Mouse (Mus musculus) embryonic facial prominence, embryonic 13.5 days (tissue): Measurements from ENCODE around the gene Dok4. TPM values are rescaled to one million over a fixed set of nuclear protein-coding genes. Genes with fewer than 3 reads are reported as not detected.
A peak's percentile ranks its signal among the peaks of the same experiment; 100 is the strongest.

Experiments
- ATAC-seq: fragments of 200-750 bp; cut with Nextera tagmentation; 2 replicates; pipeline ENCODE4 v1.8.0; 2017; ENCODE audit warnings: low read depth; ENCODE audit not compliant: insufficient number of reproducible peaks, insufficient read depth, low FRiP score, low TSS enrichment
- H3K27ac ChIP-seq: fragments of 300-500 bp; sonication (generic); 2 replicates; pipeline ENCODE4 v1.5.1; 2015; ENCODE audit warnings: moderate library complexity, mild to moderate bottlenecking, inconsistent platforms
- H3K27me3 ChIP-seq: fragments of 300-500 bp; sonication (generic); 2 replicates; pipeline ENCODE4 v1.6.1; 2015; ENCODE audit warnings: mild to moderate bottlenecking, inconsistent platforms
- H3K36me3 ChIP-seq: fragments of 300-500 bp; sonication (generic); 2 replicates; pipeline ENCODE4 v1.6.1; 2015; ENCODE audit warnings: mild to moderate bottlenecking, inconsistent platforms
- H3K4me1 ChIP-seq: fragments of 300-500 bp; sonication (generic); 2 replicates; pipeline ENCODE4 v1.6.1; 2015; ENCODE audit warnings: inconsistent platforms
- H3K4me2 ChIP-seq: fragments of 300-500 bp; sonication (generic); 2 replicates; pipeline ENCODE4 v1.6.1; 2015; ENCODE audit warnings: moderate library complexity, mild to moderate bottlenecking, inconsistent platforms
- H3K4me3 ChIP-seq: fragments of 300-500 bp; sonication (generic); 2 replicates; pipeline ENCODE4 v1.5.1; 2015; ENCODE audit warnings: mild to moderate bottlenecking, inconsistent platforms
- H3K9ac ChIP-seq: fragments of 300-500 bp; sonication (generic); 2 replicates; pipeline ENCODE4 v1.6.1; 2015; ENCODE audit warnings: mild to moderate bottlenecking, inconsistent platforms
- H3K9me3 ChIP-seq: fragments of 300-500 bp; sonication (generic); 2 replicates; pipeline ENCODE4 v1.6.1; 2016; ENCODE audit warnings: inconsistent platforms
- WGBS: fragments of 180-500 bp; shearing (Covaris S2); methylation state at CpG from one replicate; pipeline ENCODE4 v1.1.7; 2015; ENCODE audit warnings: mixed read lengths; 5-methylcytosine and 5-hydroxymethylcytosine counted together
- polyA plus RNA-seq: library from polyadenylated mRNA; unstranded; fragments of >200 nt; fragmentation: Nextera tagmentation; extraction: Ambion mirVana; gene quantifications from 2 replicates; pipeline ENCODE4 v1.2.1, GENCODE M21; 2015

Gene Dok4
- polyA plus RNA-seq, 1 experiment from 2014 or later: 23.2 TPM

- H3K9me3 ChIP-seq: no peaks in the 10 kb centered on the region
- whole genome bisulfite sequencing: 8% methylated on average over 77 of the region's 77 CpGs
- peak overlapping the region; percentile 38 for H3K4me3 ChIP-seq
- peak overlapping the region; percentile 54; the same call in 1 of the 2 replicates for H3K9ac ChIP-seq
- H3K36me3 ChIP-seq: peaks cover 40% of the 10 kb centered on the region
- no peak overlapping the region for H3K27ac ChIP-seq
- H3K4me1 ChIP-seq: peaks cover 52% of the 10 kb centered on the region
- peak overlapping the region; percentile 85 for H3K4me2 ChIP-seq
- H3K27me3 ChIP-seq: peaks cover 17% of the 10 kb centered on the region
- no peak for ATAC-seq
These were observed 37.0 kb upstream of the Dok4 start for GRCm38 (mm10) chr8:94913061-94913660.

- no peak for ATAC-seq
- Histone ChIP-seq H3K4me2 (no peak overlapping the region), H3K9ac (no peak overlapping the region), H3K4me3 (no peak overlapping the region), H3K4me1 (peaks cover 26% of the 10 kb centered on the region), H3K36me3 (peaks cover 82% of the 10 kb centered on the region), H3K9me3 (no peaks in the 10 kb centered on the region), H3K27me3 (peaks cover 16% of the 10 kb centered on the region), H3K27ac (no peak overlapping the region)
- 8% methylated on average over 4 of the region's 4 CpGs for WGBS
These were observed 32.7 kb upstream of the Dok4 start for GRCm38 (mm10) chr8:94908847-94909246.

GRCm38 (mm10) chr8:94907591-94908300 is 31.6 kb upstream of the Dok4 start:
- ATAC-seq: no peak
- Histone ChIP-seq H3K36me3 (peaks cover 91% of the 10 kb centered on the region), H3K4me1 (peaks cover 15% of the 10 kb centered on the region), H3K27me3 (peaks cover 5% of the 10 kb centered on the region), H3K9ac (no peak overlapping the region), H3K4me3 (no peak overlapping the region), H3K27ac (no peak overlapping the region), H3K9me3 (no peaks in the 10 kb centered on the region), H3K4me2 (no peak overlapping the region)
- WGBS: 81% methylated on average over 18 of the region's 18 CpGs

GRCm38 (mm10) chr8:94904450-94905175 is 28.5 kb upstream of the Dok4 start:
- no peak overlapping the region for H3K9ac ChIP-seq
- no peaks in the 10 kb centered on the region for H3K27me3 ChIP-seq
- H3K4me1 ChIP-seq: peaks cover 24% of the 10 kb centered on the region
- H3K4me2 ChIP-seq: no peak overlapping the region
- 68% methylated on average over 12 of the region's 12 CpGs for WGBS
- H3K9me3 ChIP-seq: no peaks in the 10 kb centered on the region
- H3K27ac ChIP-seq: no peak overlapping the region
- H3K4me3 ChIP-seq: no peak overlapping the region
- peaks cover 78% of the 10 kb centered on the region for H3K36me3 ChIP-seq
- no peak for ATAC-seq

GRCm38 (mm10) chr8:94903709-94904108 is 27.6 kb upstream of the Dok4 start:
- Histone ChIP-seq H3K9ac (no peak overlapping the region), H3K4me3 (no peak overlapping the region), H3K36me3 (peaks cover 73% of the 10 kb centered on the region), H3K4me1 (peaks cover 29% of the 10 kb centered on the region), H3K4me2 (no peak overlapping the region), H3K9me3 (no peaks in the 10 kb centered on the region), H3K27me3 (no peaks in the 10 kb centered on the region), H3K27ac (no peak overlapping the region)
- no peak for ATAC-seq
- WGBS: 67% methylated on average over 12 of the region's 12 CpGs

- H3K4me3 ChIP-seq: no peak overlapping the region
- 0 out of 2 replicates have a peak overlapping the region, but pooled peaks have one; percentile 28 for H3K9ac ChIP-seq
- H3K9me3 ChIP-seq: no peaks in the 10 kb centered on the region
- H3K27me3 ChIP-seq: no peaks in the 10 kb centered on the region
- peaks cover 47% of the 10 kb centered on the region for H3K36me3 ChIP-seq
- H3K4me2 ChIP-seq: no peak overlapping the region
- peaks cover 31% of the 10 kb centered on the region for H3K4me1 ChIP-seq
- no peak overlapping the region for H3K27ac ChIP-seq
- ATAC-seq: no peak
- WGBS: 14% methylated on average over 5 of the region's 5 CpGs
These were observed 24.9 kb upstream of the Dok4 start for GRCm38 (mm10) chr8:94901031-94901430.

- 23% methylated on average over 6 of the region's 6 CpGs for WGBS
- Histone ChIP-seq H3K27me3 (no peaks in the 10 kb centered on the region), H3K27ac (no peak overlapping the region), H3K9ac (0 out of 2 replicates have a peak overlapping the region, but pooled peaks have one; percentile 28), H3K4me2 (no peak overlapping the region), H3K36me3 (peaks cover 43% of the 10 kb centered on the region), H3K4me3 (no peak overlapping the region), H3K9me3 (no peaks in the 10 kb centered on the region), H3K4me1 (peaks cover 31% of the 10 kb centered on the region)
- ATAC-seq: no peak
These were observed 24.5 kb upstream of the Dok4 start for GRCm38 (mm10) chr8:94900617-94901016.

GRCm38 (mm10) chr8:94899262-94899661 is 23.1 kb upstream of the Dok4 start:
- H3K27ac ChIP-seq: no peak overlapping the region
- no peaks in the 10 kb centered on the region for H3K9me3 ChIP-seq
- H3K4me2 ChIP-seq: peak overlapping the region; percentile 49
- no peaks in the 10 kb centered on the region for H3K27me3 ChIP-seq
- 11% methylated on average over 11 of the region's 11 CpGs for WGBS
- 0 out of 2 replicates have a peak overlapping the region, but pooled peaks have one; percentile 11 for H3K9ac ChIP-seq
- 0 out of 2 replicates have a peak overlapping the region, but pooled peaks have one; percentile 6 for H3K4me3 ChIP-seq
- peaks cover 30% of the 10 kb centered on the region for H3K36me3 ChIP-seq
- peaks cover 31% of the 10 kb centered on the region for H3K4me1 ChIP-seq
- peak; percentile 27; the same call in 1 of the 2 replicates for ATAC-seq

- Histone ChIP-seq H3K27me3 (no peaks in the 10 kb centered on the region), H3K4me3 (no peak overlapping the region), H3K4me2 (no peak overlapping the region), H3K4me1 (0 out of 2 replicates have a peak, but pooled peaks cover 7% of the 10 kb centered on the region), H3K36me3 (no peaks in the 10 kb centered on the region), H3K9me3 (no peaks in the 10 kb centered on the region), H3K9ac (no peak overlapping the region), H3K27ac (no peak overlapping the region)
- no peak for ATAC-seq
- 38% methylated on average over 2 of the region's 2 CpGs for WGBS
These were observed 16.8 kb upstream of the Dok4 start for GRCm38 (mm10) chr8:94892917-94893316.

GRCm38 (mm10) chr8:94888383-94889036 is 12.4 kb upstream of the Dok4 start:
- ATAC-seq: peak; percentile 48; the same call in 1 of the 2 replicates
- no peaks in the 10 kb centered on the region for H3K27me3 ChIP-seq
- H3K4me2 ChIP-seq: peak overlapping the region; percentile 19
- H3K4me1 ChIP-seq: no peaks in the 10 kb centered on the region
- 30% methylated on average over 14 of the region's 14 CpGs for WGBS
- no peaks in the 10 kb centered on the region for H3K36me3 ChIP-seq
- no peaks in the 10 kb centered on the region for H3K9me3 ChIP-seq
- no peak overlapping the region for H3K4me3 ChIP-seq
- no peak overlapping the region for H3K27ac ChIP-seq
- H3K9ac ChIP-seq: no peak overlapping the region

- Histone ChIP-seq H3K36me3 (no peaks in the 10 kb centered on the region), H3K4me2 (no peak overlapping the region), H3K4me3 (no peak overlapping the region), H3K4me1 (peaks cover 6% of the 10 kb centered on the region), H3K27me3 (no peaks in the 10 kb centered on the region), H3K9me3 (no peaks in the 10 kb centered on the region), H3K9ac (no peak overlapping the region), H3K27ac (no peak overlapping the region)
- ATAC-seq: no peak
- 69% methylated on average over 4 of the region's 4 CpGs for WGBS
These were observed 4.6 kb upstream of the Dok4 start for GRCm38 (mm10) chr8:94880742-94881141.
